Mouse (Mus musculus) 3T3-L1 (cell line): ENCODE data around the gene Zcchc24.

Source experiments
- DNase-seq: peaks from one replicate; pipeline ENCODE4 v3.0.0-alpha.2; 2015; ENCODE audit warnings: low read depth, low spot score

Zcchc24 gene

GRCm38 (mm10) chr14:25667587-25667986, 101.3 kb downstream of the Zcchc24 start:
- DNase-seq: no peak

GRCm38 (mm10) chr14:25666668-25667376, 102.0 kb downstream of the Zcchc24 start:
- DNase-seq: peak; percentile 43

- DNase-seq: no peak
These were observed 103.4 kb downstream of the Zcchc24 start for GRCm38 (mm10) chr14:25665314-25665970.

GRCm38 (mm10) chr14:25664310-25664695, 104.5 kb downstream of the Zcchc24 start:
- no peak for DNase-seq

- DNase-seq: no peak
These were observed 105.1 kb downstream of the Zcchc24 start for GRCm38 (mm10) chr14:25663649-25664309.
